Mouse (Mus musculus): ENCODE data around the gene Tmem130. TPM values are rescaled to one million over a fixed set of nuclear protein-coding genes. Genes with fewer than 3 reads are reported as not detected.
"Not testable (repeated sequence)": the region's sequence is repeated elsewhere in the genome, so short reads cannot be mapped to it uniquely, and the experiment has no call there.

Gene Tmem130
- polyA plus RNA-seq, 1 experiment from 2014 or later, result 1.9 TPM

GRCm38 (mm10) chr5:144767106-144767798, 5.6 kb upstream of the Tmem130 start, which contains the start of gene Trrap:
Gene Trrap, plus strand, starts transcription at chr5:144767732.
- peaks cover 22% of the 10 kb centered on the region for H3K36me3 ChIP-seq (replicated peaks)
- H3K4me3 ChIP-seq, result peak within 1 kb of the TSS; percentile 92
- H3K4me1 ChIP-seq, result peaks cover 20% of the 10 kb centered on the region
- peak within 1 kb of the TSS; percentile 99 for H3K27ac ChIP-seq (replicated peaks)
- not testable (repeated sequence) for DNase-seq (ENCODE audit: low spot score); H3K9me3 ChIP-seq
- H3K27me3 ChIP-seq (replicated peaks; ENCODE audit: low read depth, poor library complexity, severe bottlenecking), result peaks cover 11% of the 10 kb centered on the region
- whole genome bisulfite sequencing, result 81% methylated on average over 14 of the region's 15 CpGs

DNA sequence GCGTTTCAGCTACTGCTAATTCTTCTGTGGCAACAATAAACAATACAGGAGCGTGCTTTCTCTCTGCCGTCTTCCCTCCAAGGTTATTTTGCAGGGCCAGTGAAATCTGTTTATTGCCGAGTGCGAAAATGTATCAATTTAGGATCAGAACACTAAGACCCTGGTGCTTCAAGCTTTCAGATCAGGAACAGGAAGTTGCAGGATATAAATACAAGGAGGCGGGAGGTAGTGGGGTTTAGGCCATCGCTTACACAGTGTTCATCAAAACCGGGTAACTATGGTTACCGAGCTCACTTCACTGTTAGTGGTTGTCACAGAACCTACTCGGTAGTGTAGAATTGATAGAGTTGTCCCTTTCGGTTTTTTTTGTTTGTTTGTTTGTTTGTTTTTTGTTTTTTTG, 5.0 kb upstream of the Tmem130 start:
- H3K9me3 ChIP-seq, result no peaks in the 10 kb centered on the region
- H3K36me3 ChIP-seq (replicated peaks), result peaks cover 17% of the 10 kb centered on the region
- peaks cover 17% of the 10 kb centered on the region for H3K27me3 ChIP-seq (replicated peaks; ENCODE audit: low read depth, poor library complexity, severe bottlenecking)
- H3K4me3 ChIP-seq, result no peak overlapping the region
- WGBS, result 88% methylated on average over 11 of the region's 11 CpGs
- H3K4me1 ChIP-seq, result peaks cover 22% of the 10 kb centered on the region
- no peak for DNase-seq (ENCODE audit: low spot score)
- H3K27ac ChIP-seq (replicated peaks), result no peak overlapping the region

DNA sequence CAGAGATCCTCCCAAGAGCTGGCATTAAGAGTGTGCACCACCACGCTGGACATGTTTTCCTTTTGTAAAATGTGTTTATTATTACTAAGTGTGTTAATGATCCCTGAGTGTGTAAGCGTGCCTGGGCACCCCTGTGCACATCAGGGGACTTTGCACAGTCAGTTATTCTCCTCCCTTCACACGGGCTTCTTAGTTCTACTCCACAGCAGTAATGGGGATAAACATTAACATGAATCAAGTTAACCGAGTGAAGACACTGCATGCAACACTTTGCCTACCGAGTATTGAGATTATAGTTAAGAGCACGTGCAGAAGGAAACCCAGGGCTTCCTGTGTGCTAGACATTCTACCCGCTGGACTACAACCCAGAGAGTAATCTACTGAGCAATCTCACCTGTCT, 4.4 kb upstream of the Tmem130 start:
- H3K27ac ChIP-seq (replicated peaks), result no peak overlapping the region
- H3K27me3 ChIP-seq (replicated peaks; ENCODE audit: low read depth, poor library complexity, severe bottlenecking), result peaks cover 23% of the 10 kb centered on the region
- H3K9me3 ChIP-seq, result no peaks in the 10 kb centered on the region
- H3K4me3 ChIP-seq, result no peak overlapping the region
- H3K36me3 ChIP-seq (replicated peaks), result peaks cover 10% of the 10 kb centered on the region
- 84% methylated on average over 7 of the region's 7 CpGs for whole genome bisulfite sequencing
- no peak for DNase-seq (ENCODE audit: low spot score)
- peaks cover 28% of the 10 kb centered on the region for H3K4me1 ChIP-seq

- WGBS, result 7% methylated on average over 8 of the region's 8 CpGs
- Histone ChIP-seq H3K36me3 (replicated peaks) (no peaks in the 10 kb centered on the region), H3K9me3 (no peaks in the 10 kb centered on the region), H3K4me3 (no peak overlapping the region), H3K27ac (replicated peaks) (no peak overlapping the region; the same call in 1 of the 2 replicates), H3K27me3 (replicated peaks; ENCODE audit: low read depth, poor library complexity, severe bottlenecking) (peaks cover 60% of the 10 kb centered on the region), H3K4me1 (peaks cover 19% of the 10 kb centered on the region)
- DNase-seq (ENCODE audit: low spot score), result peak; percentile 42
Observed at GRCm38 (mm10) chr5:144758422-144758821, 3.2 kb downstream of the Tmem130 start.

DNA sequence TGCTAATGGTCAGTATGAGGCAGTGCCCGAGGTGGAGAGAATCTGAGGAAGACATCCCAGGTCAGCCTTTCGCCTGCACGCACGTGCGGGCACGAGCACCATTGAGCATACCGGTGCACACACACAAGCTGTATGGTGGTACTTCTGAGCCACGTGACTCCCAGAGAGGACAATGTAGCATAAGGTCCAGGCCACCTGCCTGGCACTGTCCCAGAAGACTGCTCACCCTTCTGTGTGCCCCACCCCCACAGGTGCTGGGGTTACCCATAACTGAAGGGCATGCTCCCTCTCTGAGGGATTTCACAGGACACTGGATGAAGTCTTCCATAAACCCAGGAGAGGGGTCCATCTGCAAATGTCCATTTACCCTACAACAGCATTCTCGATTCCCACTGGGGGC, 4.2 kb downstream of the Tmem130 start:
- no peak overlapping the region for H3K4me3 ChIP-seq
- H3K9me3 ChIP-seq, result no peaks in the 10 kb centered on the region
- peaks cover 51% of the 10 kb centered on the region for H3K27me3 ChIP-seq (replicated peaks; ENCODE audit: low read depth, poor library complexity, severe bottlenecking)
- DNase-seq (ENCODE audit: low spot score), result no peak
- H3K36me3 ChIP-seq (replicated peaks), result no peaks in the 10 kb centered on the region
- no peak overlapping the region for H3K27ac ChIP-seq (replicated peaks)
- WGBS, result 87% methylated on average over 9 of the region's 9 CpGs
- peaks cover 25% of the 10 kb centered on the region for H3K4me1 ChIP-seq

DNA sequence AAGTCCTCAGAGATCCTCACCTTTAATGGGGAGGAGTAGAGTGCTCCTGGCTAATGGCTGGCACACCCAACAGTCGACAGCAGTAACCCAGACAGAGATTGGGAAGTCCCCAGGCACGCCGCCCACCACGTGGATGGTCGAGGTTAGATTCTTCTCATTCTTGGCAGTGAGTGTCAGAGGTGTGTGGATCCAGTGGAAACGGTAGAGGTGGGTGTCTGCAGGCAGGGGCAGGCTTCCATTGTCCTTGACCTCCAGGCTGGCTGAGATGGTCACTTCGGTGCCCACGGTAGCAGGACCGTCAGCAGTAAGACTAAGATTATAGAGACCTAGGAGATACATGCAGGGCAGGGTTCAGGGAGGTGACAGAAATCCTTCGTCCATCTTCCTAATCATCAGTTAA, 6.4 kb downstream of the Tmem130 start:
- no peak for DNase-seq (ENCODE audit: low spot score)
- Histone ChIP-seq H3K36me3 (replicated peaks) (no peaks in the 10 kb centered on the region), H3K27me3 (replicated peaks; ENCODE audit: low read depth, poor library complexity, severe bottlenecking) (peaks cover 29% of the 10 kb centered on the region), H3K9me3 (no peaks in the 10 kb centered on the region), H3K4me1 (peaks cover 23% of the 10 kb centered on the region), H3K27ac (replicated peaks) (no peak overlapping the region), H3K4me3 (no peak overlapping the region)
- WGBS, result 82% methylated on average over 10 of the region's 10 CpGs

GRCm38 (mm10) chr5:144753041-144753440, 8.6 kb downstream of the Tmem130 start:
- peaks cover 9% of the 10 kb centered on the region; the same call in 1 of the 2 replicates for H3K27me3 ChIP-seq (replicated peaks; ENCODE audit: low read depth, poor library complexity, severe bottlenecking)
- H3K4me3 ChIP-seq, result no peak overlapping the region
- peaks cover 16% of the 10 kb centered on the region for H3K4me1 ChIP-seq
- H3K36me3 ChIP-seq (replicated peaks), result no peaks in the 10 kb centered on the region
- peak; percentile 41 for DNase-seq (ENCODE audit: low spot score)
- WGBS, result 70% methylated on average over 7 of the region's 7 CpGs
- no peaks in the 10 kb centered on the region for H3K9me3 ChIP-seq
- H3K27ac ChIP-seq (replicated peaks), result no peak overlapping the region

GRCm38 (mm10) chr5:144752432-144752831, 9.2 kb downstream of the Tmem130 start:
- DNase-seq (ENCODE audit: low spot score), result peak; percentile 34
- no peaks in the 10 kb centered on the region for H3K9me3 ChIP-seq
- WGBS, result 12% methylated on average over 5 of the region's 5 CpGs
- H3K27me3 ChIP-seq (replicated peaks; ENCODE audit: low read depth, poor library complexity, severe bottlenecking), result peaks cover 6% of the 10 kb centered on the region; the same call in 1 of the 2 replicates
- H3K4me1 ChIP-seq, result peaks cover 15% of the 10 kb centered on the region
- H3K27ac ChIP-seq (replicated peaks), result no peak overlapping the region; the same call in 1 of the 2 replicates
- H3K36me3 ChIP-seq (replicated peaks), result no peaks in the 10 kb centered on the region
- H3K4me3 ChIP-seq, result no peak overlapping the region

DNA sequence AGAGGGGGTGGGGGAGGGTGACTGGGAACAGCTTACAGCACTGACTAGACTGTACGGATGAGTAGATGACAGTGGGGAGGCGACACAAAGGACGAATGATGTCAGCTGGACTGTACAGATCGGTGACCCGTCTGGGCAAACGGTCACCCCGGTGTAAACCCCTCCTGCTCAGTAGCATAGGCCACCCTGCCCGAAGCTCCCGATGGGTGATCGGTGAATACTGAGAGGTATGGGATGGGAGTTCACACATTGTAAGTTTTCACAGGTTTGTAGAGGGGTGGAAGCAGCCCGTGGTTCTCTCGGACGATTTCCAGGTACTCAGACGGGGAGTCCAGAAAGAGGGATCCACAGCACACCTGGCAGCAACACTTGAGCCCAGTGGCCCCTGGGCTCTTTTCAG, 24.5 kb downstream of the Tmem130 start:
- H3K27ac ChIP-seq (replicated peaks), result no peak overlapping the region

GRCm38 (mm10) chr5:144734949-144735348, 26.7 kb downstream of the Tmem130 start:
- Histone ChIP-seq H3K4me1 (no peaks in the 10 kb centered on the region), H3K4me3 (no peak overlapping the region), H3K9me3 (no peaks in the 10 kb centered on the region), H3K27ac (replicated peaks) (no peak overlapping the region), H3K27me3 (replicated peaks; ENCODE audit: low read depth, poor library complexity, severe bottlenecking) (no peaks in the 10 kb centered on the region), H3K36me3 (replicated peaks) (no peaks in the 10 kb centered on the region)
- peak; percentile 79 for DNase-seq (ENCODE audit: low spot score)
- 35% methylated on average over 8 of the region's 8 CpGs for WGBS

More for the DNA sequence above, 24.5 kb downstream of the Tmem130 start:
- H3K4me3 ChIP-seq, result no peak overlapping the region
- no peaks in the 10 kb centered on the region for H3K9me3 ChIP-seq
- H3K27me3 ChIP-seq (replicated peaks; ENCODE audit: low read depth, poor library complexity, severe bottlenecking), result no peaks in the 10 kb centered on the region
- no peaks in the 10 kb centered on the region for H3K4me1 ChIP-seq
- no peaks in the 10 kb centered on the region for H3K36me3 ChIP-seq (replicated peaks)
- DNase-seq (ENCODE audit: low spot score), result no peak
- WGBS, result 93% methylated on average over 14 of the region's 14 CpGs

- Histone ChIP-seq H3K27me3 (replicated peaks; ENCODE audit: low read depth, poor library complexity, severe bottlenecking) (peaks cover 8% of the 10 kb centered on the region), H3K27ac (replicated peaks) (no peak overlapping the region), H3K36me3 (replicated peaks) (no peaks in the 10 kb centered on the region), H3K4me3 (no peak overlapping the region), H3K9me3 (no peaks in the 10 kb centered on the region), H3K4me1 (peaks cover 2% of the 10 kb centered on the region; the same call in 1 of the 2 replicates)
- DNase-seq (ENCODE audit: low spot score), result peak; percentile 76
- 34% methylated on average over 4 of the region's 4 CpGs for WGBS
Observed at GRCm38 (mm10) chr5:144733953-144734352, 27.7 kb downstream of the Tmem130 start.

- DNase-seq (ENCODE audit: low spot score), result no peak
- no peak overlapping the region for H3K4me3 ChIP-seq
- no peaks in the 10 kb centered on the region for H3K9me3 ChIP-seq
- no peaks in the 10 kb centered on the region for H3K36me3 ChIP-seq (replicated peaks)
- peaks cover 25% of the 10 kb centered on the region for H3K27me3 ChIP-seq (replicated peaks; ENCODE audit: low read depth, poor library complexity, severe bottlenecking)
- H3K4me1 ChIP-seq, result peaks cover 9% of the 10 kb centered on the region; the same call in 1 of the 2 replicates
- no peak overlapping the region for H3K27ac ChIP-seq (replicated peaks)
- WGBS, result 62% methylated on average over 8 of the region's 8 CpGs
Observed at GRCm38 (mm10) chr5:144729216-144729615, 32.4 kb downstream of the Tmem130 start.

DNA sequence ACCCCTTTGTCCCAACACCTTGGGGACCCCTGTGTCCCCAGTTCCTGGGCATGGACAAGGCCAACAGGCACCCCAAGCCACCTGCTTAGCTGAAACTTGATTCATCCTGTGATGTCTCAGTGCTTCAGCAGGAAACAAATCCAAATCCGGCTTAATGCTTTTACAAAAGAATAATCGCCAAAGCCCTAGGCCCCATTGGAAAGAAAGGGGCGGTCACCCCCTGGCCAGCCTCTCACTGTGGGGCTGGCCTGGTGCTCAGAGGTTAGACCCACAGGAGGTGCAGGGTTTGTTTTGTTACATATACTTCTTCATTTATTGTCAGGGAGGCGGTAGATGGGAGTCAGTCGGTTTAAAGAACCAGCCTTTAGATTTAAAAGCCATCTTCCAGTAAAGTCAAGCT, 33.4 kb downstream of the Tmem130 start:
- no peak overlapping the region for H3K4me3 ChIP-seq
- H3K4me1 ChIP-seq, result peaks cover 9% of the 10 kb centered on the region; the same call in 1 of the 2 replicates
- 16% methylated on average over 5 of the region's 5 CpGs for whole genome bisulfite sequencing
- DNase-seq (ENCODE audit: low spot score), result no peak
- no peak overlapping the region for H3K27ac ChIP-seq (replicated peaks)
- no peaks in the 10 kb centered on the region for H3K36me3 ChIP-seq (replicated peaks)
- H3K9me3 ChIP-seq, result no peaks in the 10 kb centered on the region
- peaks cover 25% of the 10 kb centered on the region for H3K27me3 ChIP-seq (replicated peaks; ENCODE audit: low read depth, poor library complexity, severe bottlenecking)

Data from embryonic facial prominence, embryonic 10.5 days (tissue).